Mouse (Mus musculus): ENCODE measurements around the gene Uvrag. TPM values are rescaled to one million over a fixed set of nuclear protein-coding genes. Genes with fewer than 3 reads are reported as not detected.
"Not testable (repeated sequence)": the region's sequence is repeated elsewhere in the genome, so short reads cannot be mapped to it uniquely, and the experiment has no call there.

Uvrag gene
- polyA plus RNA-seq, 1 experiment from 2014 or later, result 15.7 TPM

DNA sequence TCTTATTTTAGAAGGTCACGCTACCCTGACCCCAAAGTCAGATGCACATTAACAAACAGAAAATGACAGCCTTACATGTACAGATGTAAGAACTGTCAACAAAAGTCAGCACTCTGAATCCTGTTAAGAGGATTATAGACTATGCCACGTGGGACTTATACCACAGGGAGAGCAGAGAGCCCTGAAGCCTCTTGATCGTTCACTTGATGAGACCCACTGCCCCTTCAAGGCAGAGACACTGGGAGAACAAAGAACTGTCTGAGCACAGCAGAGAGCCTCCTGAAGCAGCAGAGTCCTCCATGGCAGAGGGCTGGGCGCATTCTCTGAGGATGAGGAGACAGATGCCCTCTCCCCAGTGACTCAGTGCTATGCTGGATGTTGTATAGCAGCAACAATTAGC, 166.4 kb downstream of the Uvrag start:
- peaks cover 19% of the 10 kb centered on the region for H3K4me1 ChIP-seq
- ATAC-seq (ENCODE audit: low FRiP score, low read depth), result no peak
- whole genome bisulfite sequencing, result 59% methylated on average over 4 of the region's 4 CpGs
- H3K9ac ChIP-seq, result no peak overlapping the region
- peaks cover 6% of the 10 kb centered on the region; the same call in 1 of the 2 replicates for H3K27me3 ChIP-seq
- H3K9me3 ChIP-seq, result 0 out of 2 replicates have a peak, but pooled peaks cover under 1% of the 10 kb centered on the region
- no peak overlapping the region for H3K4me2 ChIP-seq (replicated peaks)
- no peak overlapping the region for H3K4me3 ChIP-seq
- no peaks in the 10 kb centered on the region for H3K36me3 ChIP-seq
- H3K27ac ChIP-seq, result no peak overlapping the region

DNA sequence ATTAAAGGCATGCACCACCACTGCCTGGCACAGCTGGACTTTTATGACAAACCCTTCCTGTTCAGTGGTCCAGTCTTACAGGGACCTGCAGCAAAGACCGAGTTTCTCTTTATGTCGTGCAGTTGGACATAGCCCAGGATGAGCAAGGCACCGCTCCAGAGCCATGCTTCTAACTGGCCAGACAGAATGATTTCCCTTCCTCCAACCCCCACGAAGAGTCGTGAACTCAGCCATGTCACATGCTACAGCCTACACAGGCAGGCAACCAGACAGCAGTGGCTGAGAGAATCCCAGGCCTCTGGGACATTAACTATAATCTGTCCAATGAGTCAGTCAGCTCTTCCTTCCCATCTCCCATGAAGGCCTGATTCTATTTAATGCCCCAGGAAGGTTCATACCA, 170.2 kb downstream of the Uvrag start:
- Histone ChIP-seq H3K27me3 (peaks cover 19% of the 10 kb centered on the region; the same call in 1 of the 2 replicates), H3K4me1 (peaks cover 21% of the 10 kb centered on the region), H3K9ac (no peak overlapping the region), H3K4me3 (no peak overlapping the region), H3K4me2 (replicated peaks) (no peak overlapping the region), H3K27ac (no peak overlapping the region), H3K36me3 (no peaks in the 10 kb centered on the region), H3K9me3 (0 out of 2 replicates have a peak, but pooled peaks cover 5% of the 10 kb centered on the region)
- ATAC-seq (ENCODE audit: low FRiP score, low read depth), result no peak
- 84% methylated on average over 5 of the region's 5 CpGs for WGBS

DNA sequence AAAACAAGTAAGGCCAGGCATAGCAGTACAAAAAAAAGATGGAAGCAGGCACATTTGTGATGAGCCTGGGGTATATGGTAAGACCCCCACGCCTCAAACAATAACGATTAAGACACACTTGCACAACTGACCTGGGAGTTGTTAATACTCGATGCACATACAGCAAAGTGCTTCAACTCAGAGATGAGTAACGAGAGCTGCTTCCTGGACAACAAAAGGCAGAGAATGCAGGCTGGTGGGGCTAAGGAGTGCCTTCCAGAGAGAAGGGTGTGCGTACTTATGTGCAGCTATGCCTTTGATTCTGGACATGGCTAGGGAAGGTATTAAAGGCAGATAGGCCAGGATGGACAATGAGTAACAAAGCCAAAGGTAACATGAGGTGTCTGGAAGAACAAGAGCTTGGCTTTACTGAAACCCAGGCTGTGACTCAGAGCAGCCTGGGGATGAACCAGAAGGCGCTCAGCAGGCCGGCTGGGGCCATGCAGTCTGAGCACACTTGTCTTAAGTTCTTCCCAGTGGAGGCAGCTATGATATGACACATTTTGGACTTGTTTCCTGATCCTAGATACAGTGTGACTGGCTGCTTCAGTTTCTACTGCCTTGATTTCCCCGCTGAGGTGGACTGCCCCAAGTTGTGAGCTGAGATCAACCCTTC, 172.1 kb downstream of the Uvrag start:
- peaks cover 19% of the 10 kb centered on the region; the same call in 1 of the 2 replicates for H3K27me3 ChIP-seq
- no peak for ATAC-seq (ENCODE audit: low FRiP score, low read depth)
- peak overlapping the region; percentile 29; the same call in 1 of the 2 replicates for H3K27ac ChIP-seq
- peaks cover 21% of the 10 kb centered on the region for H3K4me1 ChIP-seq
- WGBS, result 70% methylated on average over 8 of the region's 8 CpGs
- H3K9ac ChIP-seq, result no peak overlapping the region
- no peaks in the 10 kb centered on the region for H3K36me3 ChIP-seq
- H3K9me3 ChIP-seq, result 0 out of 2 replicates have a peak, but pooled peaks cover 5% of the 10 kb centered on the region
- no peak overlapping the region for H3K4me3 ChIP-seq
- H3K4me2 ChIP-seq (replicated peaks), result no peak overlapping the region

DNA sequence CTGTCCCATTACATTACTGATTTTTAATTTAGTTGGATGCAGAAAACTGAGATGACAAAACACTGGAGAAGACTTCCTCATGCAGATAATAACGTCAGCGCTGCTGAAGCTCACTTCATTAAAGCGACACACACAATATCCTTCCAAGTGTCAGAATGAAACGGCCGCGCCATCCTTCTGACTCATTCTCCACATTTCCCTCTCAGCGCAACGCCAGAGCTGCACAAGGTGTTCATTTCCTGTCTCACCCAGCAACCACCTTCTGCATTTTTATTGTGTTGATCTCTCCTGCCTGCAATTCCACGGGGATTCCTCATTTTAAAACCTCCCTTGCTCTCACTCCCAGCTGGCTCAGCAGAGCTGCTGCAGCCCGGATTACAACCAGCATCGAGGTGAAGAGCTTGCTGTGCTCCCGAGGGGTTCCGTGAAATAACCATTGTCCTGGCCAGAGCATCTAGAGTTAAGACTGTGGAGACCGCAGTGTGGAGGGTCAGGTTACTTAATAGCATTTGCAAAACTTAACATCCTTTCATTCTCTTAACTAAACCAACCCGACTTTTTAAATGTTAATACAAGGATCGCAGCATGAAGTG, 172.8 kb downstream of the Uvrag start:
- Histone ChIP-seq H3K9ac (no peak overlapping the region), H3K4me3 (no peak overlapping the region), H3K27me3 (peaks cover 23% of the 10 kb centered on the region), H3K4me1 (peaks cover 28% of the 10 kb centered on the region), H3K4me2 (replicated peaks) (peak overlapping the region; percentile 44), H3K9me3 (0 out of 2 replicates have a peak, but pooled peaks cover 5% of the 10 kb centered on the region), H3K27ac (peak overlapping the region; percentile 15; the same call in 1 of the 2 replicates), H3K36me3 (no peaks in the 10 kb centered on the region)
- WGBS, result 14% methylated on average over 16 of the region's 16 CpGs
- ATAC-seq (ENCODE audit: low FRiP score, low read depth), result peak; percentile 57

DNA sequence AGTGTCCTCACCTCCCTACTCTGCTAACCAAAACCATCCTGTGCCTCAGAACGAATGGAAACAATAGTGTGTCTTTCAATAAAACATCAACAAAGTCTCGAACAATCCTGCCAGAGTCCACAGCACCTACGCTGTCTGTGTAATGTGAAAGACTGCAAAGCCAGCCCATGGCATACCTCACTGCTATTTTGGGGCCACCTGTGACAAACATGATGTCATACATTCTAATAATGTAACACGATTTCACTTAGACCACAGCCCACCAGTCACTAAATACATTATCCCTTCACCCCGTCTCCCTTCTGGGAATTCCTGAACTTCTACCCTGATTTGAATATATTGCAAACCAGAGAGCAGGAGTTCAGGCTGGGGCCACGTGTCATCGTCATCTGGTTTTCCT, 173.3 kb downstream of the Uvrag start:
- peak overlapping the region; percentile 44; the same call in 1 of the 2 replicates for H3K4me2 ChIP-seq (replicated peaks)
- ATAC-seq (ENCODE audit: low FRiP score, low read depth), result 0 out of 2 replicates have a peak, but pooled peaks have one; percentile 10
- WGBS, result 41% methylated on average over 7 of the region's 7 CpGs

DNA sequence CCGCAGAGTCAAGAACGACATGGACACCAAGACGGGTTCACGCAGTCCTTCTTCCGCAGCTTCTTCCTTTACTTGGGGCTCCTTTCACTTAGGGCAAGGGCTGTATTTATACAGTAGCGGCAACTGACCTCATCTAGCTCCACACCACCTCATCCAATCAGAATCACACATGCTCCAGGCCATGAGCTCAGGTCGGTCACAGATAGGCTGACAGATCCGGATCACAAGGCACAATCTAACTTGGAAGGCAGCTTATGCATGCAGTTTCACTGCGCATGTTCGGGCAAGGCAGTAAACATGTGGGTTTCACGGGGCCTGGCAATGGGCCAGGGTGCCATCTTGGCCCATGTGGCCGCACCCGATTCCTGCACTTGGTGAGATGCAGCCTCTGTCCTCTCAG, 177.4 kb downstream of the Uvrag start:
- H3K4me2 ChIP-seq (replicated peaks); H3K36me3 ChIP-seq; H3K4me3 ChIP-seq; ATAC-seq (ENCODE audit: low FRiP score, low read depth); H3K9ac ChIP-seq; H3K27ac ChIP-seq; H3K9me3 ChIP-seq: not testable (repeated sequence)
- 84% methylated on average over 13 of the region's 13 CpGs for WGBS
- Histone ChIP-seq H3K27me3 (peaks cover 46% of the 10 kb centered on the region), H3K4me1 (peaks cover 45% of the 10 kb centered on the region)

More for the DNA sequence above, 173.3 kb downstream of the Uvrag start:
- H3K9me3 ChIP-seq, result 0 out of 2 replicates have a peak, but pooled peaks cover 5% of the 10 kb centered on the region
- 0 out of 2 replicates have a peak overlapping the region, but pooled peaks have one; percentile 15 for H3K27ac ChIP-seq
- H3K9ac ChIP-seq, result no peak overlapping the region
- no peak overlapping the region for H3K4me3 ChIP-seq
- peaks cover 26% of the 10 kb centered on the region for H3K27me3 ChIP-seq
- peaks cover 33% of the 10 kb centered on the region for H3K4me1 ChIP-seq
- no peaks in the 10 kb centered on the region for H3K36me3 ChIP-seq

DNA sequence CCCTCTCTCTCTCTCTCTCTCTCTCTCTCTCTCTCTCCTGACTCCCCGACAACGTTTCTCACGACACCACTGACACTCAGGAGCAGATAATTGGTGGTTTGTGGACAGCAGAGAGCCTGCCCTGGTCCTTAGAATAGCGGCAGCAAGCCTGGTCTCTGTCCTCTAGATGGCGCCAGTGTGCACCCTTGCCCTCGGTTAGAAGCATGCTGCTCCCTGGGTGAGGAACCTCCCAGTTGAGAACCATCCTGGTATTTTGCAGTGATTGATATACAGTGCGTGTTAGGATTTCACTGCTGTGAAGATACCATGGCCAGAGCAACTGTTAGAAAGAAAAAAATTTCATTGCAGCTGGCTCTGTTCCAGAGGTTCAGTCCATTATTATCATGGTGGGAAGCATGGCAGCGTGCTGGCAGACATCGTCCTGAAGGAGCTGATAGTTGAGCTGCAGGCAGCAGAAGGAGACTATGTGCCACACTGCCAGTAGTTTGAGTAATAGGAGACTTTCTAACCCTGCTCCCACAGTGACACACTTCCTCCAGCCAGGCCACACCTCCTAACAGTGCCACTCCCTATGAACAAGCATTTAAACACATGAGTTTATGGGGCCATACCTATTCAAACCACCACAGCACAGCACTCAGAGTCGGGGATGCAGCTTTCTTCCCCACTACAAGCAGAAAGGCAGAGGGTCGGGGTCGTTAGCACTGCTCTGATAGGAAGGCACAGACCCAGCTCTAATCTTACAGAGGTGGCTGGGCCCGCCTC, 178.2 kb downstream of the Uvrag start:
- no peaks in the 10 kb centered on the region for H3K9me3 ChIP-seq
- H3K4me1 ChIP-seq, result peaks cover 45% of the 10 kb centered on the region
- ATAC-seq (ENCODE audit: low FRiP score, low read depth), result 0 out of 2 replicates have a peak, but pooled peaks have one; percentile 29
- H3K27ac ChIP-seq, result no peak overlapping the region
- H3K4me3 ChIP-seq, result no peak overlapping the region
- H3K36me3 ChIP-seq, result no peaks in the 10 kb centered on the region
- peaks cover 45% of the 10 kb centered on the region for H3K27me3 ChIP-seq
- 26% methylated on average over 12 of the region's 13 CpGs for WGBS
- H3K4me2 ChIP-seq (replicated peaks), result no peak overlapping the region
- no peak overlapping the region for H3K9ac ChIP-seq

DNA sequence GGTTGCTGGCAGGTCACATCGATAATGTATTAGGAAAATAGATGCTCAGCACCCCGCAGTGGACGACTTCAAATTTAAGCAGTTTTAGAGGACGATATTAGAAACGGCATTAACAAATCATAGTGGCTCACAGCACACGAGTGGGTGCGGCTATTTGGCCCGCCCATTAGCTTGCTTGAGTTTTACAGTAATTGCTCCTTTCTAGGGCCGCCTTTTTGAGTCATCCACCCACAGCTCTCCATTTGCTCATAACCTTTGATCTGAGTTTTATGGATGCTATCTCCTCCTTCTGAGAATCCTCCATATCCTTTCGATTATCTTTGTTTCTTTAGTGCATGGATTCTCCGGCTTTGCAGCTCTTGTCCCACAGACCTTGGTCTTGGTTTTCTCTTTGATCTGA, 178.9 kb downstream of the Uvrag start:
- no peak overlapping the region for H3K4me3 ChIP-seq
- ATAC-seq (ENCODE audit: low FRiP score, low read depth), result no peak
- no peaks in the 10 kb centered on the region for H3K36me3 ChIP-seq
- WGBS, result 53% methylated on average over 11 of the region's 11 CpGs
- H3K4me1 ChIP-seq, result peaks cover 43% of the 10 kb centered on the region
- H3K27ac ChIP-seq, result no peak overlapping the region
- no peak overlapping the region for H3K4me2 ChIP-seq (replicated peaks)
- H3K9ac ChIP-seq, result no peak overlapping the region
- H3K9me3 ChIP-seq, result no peaks in the 10 kb centered on the region
- H3K27me3 ChIP-seq, result peaks cover 38% of the 10 kb centered on the region

DNA sequence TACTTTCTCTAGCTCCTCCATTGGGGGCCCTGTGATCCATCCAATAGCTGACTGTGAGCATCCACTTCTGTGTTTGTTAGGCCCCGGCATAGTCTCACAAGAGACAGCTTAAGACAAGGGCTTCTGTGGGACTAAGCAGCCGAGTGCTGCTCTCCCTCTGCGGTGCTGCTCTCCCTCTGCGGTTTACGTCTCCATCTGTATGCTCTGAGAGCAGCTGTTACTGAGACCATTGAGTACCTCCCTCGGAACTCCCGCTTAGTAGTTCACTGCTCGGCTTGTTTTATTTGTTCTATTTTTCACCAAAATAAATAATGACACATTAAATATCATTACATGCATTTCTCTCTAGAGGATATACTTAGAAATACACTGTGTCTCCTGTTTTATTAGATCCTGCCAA, 180.7 kb downstream of the Uvrag start:
- Histone ChIP-seq H3K9ac (no peak overlapping the region), H3K4me1 (peaks cover 59% of the 10 kb centered on the region), H3K36me3 (no peaks in the 10 kb centered on the region), H3K9me3 (no peaks in the 10 kb centered on the region), H3K4me2 (replicated peaks) (no peak overlapping the region), H3K4me3 (no peak overlapping the region), H3K27ac (no peak overlapping the region), H3K27me3 (peaks cover 44% of the 10 kb centered on the region)
- WGBS, result 64% methylated on average over 8 of the region's 8 CpGs
- ATAC-seq (ENCODE audit: low FRiP score, low read depth), result no peak

DNA sequence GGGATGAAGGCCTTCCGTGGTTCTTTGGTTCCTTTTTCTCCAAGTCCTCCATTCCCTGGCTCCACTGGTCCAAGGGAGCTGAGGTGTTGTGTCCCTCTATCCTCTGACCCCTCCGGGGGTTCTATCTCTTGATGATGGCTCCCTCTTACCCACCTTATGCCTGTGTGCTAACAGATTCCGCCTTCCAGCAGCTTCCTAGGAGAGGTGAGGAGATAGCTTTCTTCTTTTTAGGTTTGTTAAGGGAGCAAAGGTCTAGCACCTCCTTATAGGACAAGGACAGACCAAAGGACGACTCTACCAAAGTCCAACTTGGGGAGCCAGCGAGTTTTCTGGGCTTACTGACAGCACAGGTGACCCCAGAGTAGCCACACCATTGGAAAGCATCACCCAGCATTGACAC, 181.7 kb downstream of the Uvrag start:
- Histone ChIP-seq H3K9ac (no peak overlapping the region), H3K36me3 (no peaks in the 10 kb centered on the region), H3K27ac (peak overlapping the region; percentile 39; the same call in 1 of the 2 replicates), H3K9me3 (no peaks in the 10 kb centered on the region), H3K4me2 (replicated peaks) (no peak overlapping the region), H3K4me1 (peaks cover 70% of the 10 kb centered on the region), H3K4me3 (no peak overlapping the region), H3K27me3 (peaks cover 50% of the 10 kb centered on the region)
- 80% methylated on average over 5 of the region's 5 CpGs for WGBS
- no peak for ATAC-seq (ENCODE audit: low FRiP score, low read depth)

DNA sequence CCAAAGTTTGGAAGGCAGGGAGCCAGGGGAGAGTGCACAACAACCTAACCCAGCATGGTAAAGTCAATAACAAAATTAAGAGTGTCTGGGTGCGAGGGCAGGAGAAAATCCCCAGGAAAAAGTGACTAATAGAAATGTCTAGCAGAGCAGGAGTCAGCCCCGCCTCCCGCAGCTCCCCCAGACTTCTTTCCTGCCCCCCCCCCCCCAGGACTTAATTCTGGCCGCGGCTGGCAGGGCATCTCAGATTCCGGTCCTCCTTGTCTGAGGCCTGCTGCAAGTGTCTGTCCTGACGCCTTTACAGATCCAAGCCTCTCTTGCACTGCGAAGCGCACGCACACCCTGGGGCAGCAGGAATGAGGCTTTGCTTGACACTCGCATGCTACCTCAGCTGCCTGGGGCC, 182.8 kb downstream of the Uvrag start:
- 6% methylated on average over 9 of the region's 11 CpGs for WGBS
- H3K4me1 ChIP-seq, result peaks cover 66% of the 10 kb centered on the region
- H3K4me2 ChIP-seq (replicated peaks), result peak overlapping the region; percentile 31

More for the DNA sequence above, 182.8 kb downstream of the Uvrag start:
- Histone ChIP-seq H3K4me3 (no peak overlapping the region), H3K9ac (no peak overlapping the region), H3K9me3 (no peaks in the 10 kb centered on the region), H3K27ac (peak overlapping the region; percentile 58), H3K36me3 (no peaks in the 10 kb centered on the region), H3K27me3 (peaks cover 56% of the 10 kb centered on the region)
- ATAC-seq (ENCODE audit: low FRiP score, low read depth), result no peak
